Mouse (Mus musculus): ENCODE measurements at regions not wholly inside any gene's neighbourhood (a gene's known extent, or its start where the extent isn't known, plus 50 kb on each side); places are given as distances from the start of the nearest gene placed in this dataset.

GRCm38 (mm10) chr7:90073865-90074264, 56.1 kb upstream of the Picalm start:
- no peak for TF ChIP-seq CTCF (IDR thresholded peaks at IDR 0.05; ENCODE audit: control insufficient read depth, insufficient read depth, insufficient read length)
- TF ChIP-seq MYOD1 (IDR thresholded peaks at IDR 0.05; ENCODE audit: control insufficient read depth, insufficient read length, low read depth) = no peak
- TF ChIP-seq MAX (IDR thresholded peaks at IDR 0.05) = no peak
- no peak for TF ChIP-seq USF1 (IDR thresholded peaks at IDR 0.05; ENCODE audit: low read depth)

Data from C2C12 (cell line).